Mouse (Mus musculus) left cerebral cortex, adult 2 months (tissue): ENCODE data around the gene Acadsb. TPM values are rescaled to one million over a fixed set of nuclear protein-coding genes. Genes with fewer than 3 reads are reported as not detected.

Experiments used
- DNase-seq, 2 experiments: peaks; one replicate each; pipeline ENCODE4 v3.0.0; 2021 to 2022; ENCODE audit warnings: low spot score in 2 of 2, mixed read lengths in 1 of 2; ENCODE audit errors: extremely low spot score in 1 of 2
- H3K27ac ChIP-seq: fragments of 200-600 bp; 2 replicates; pipeline ENCODE4 v1.8.1; 2022
- H3K4me3 ChIP-seq: fragments of 200-600 bp; 2 replicates; pipeline ENCODE4 v1.8.1; 2022
- CTCF ChIP-seq: fragments of 200-600 bp; IDR thresholded peaks from 2 replicates; pipeline ENCODE4 v1.8.1; 2022; ENCODE audit warnings: antibody characterized with exemption, mild to moderate bottlenecking, moderate library complexity
- intact Hi-C: fragments of 180-260 bp; cut with DNase I; formaldehyde crosslinking; loops from one replicate; pipeline ENCODE4 v1.15.1; 2025
- total RNA-seq, 2 experiments: library from RNA; stranded (reverse); gene quantifications; 2 replicates each; pipeline ENCODE4 v1.2.3; 2021

The Acadsb gene
- total RNA-seq, 2 experiments from 2014 or later: 84.8 to 89.9 TPM

DNA sequence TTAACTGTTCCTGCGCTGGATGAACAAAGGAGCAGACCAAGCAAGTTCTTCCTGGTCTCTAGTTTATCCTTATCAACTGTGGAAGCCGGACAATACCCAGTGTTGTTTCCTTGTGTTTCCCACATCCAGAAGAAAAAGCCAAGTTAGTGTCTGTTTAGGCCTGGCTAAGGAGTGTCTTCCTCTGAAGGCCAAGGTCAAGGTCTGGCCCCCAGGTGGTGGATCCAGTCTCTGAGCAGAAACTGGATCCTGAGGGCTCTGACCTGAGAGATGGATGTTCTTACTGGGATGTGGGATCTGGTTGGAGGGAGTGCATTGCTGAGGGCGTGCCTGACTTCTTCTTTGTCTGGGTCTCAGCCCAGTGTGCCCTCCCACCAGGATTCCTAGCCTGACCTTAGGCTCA is 55.3 kb downstream of the Acadsb start:
- no peak for TF ChIP-seq CTCF
- intact Hi-C loops: no loop called here
- no peak overlapping the region for H3K4me3 ChIP-seq
- no peak overlapping the region for H3K27ac ChIP-seq
- DNase-seq: no peak

DNA sequence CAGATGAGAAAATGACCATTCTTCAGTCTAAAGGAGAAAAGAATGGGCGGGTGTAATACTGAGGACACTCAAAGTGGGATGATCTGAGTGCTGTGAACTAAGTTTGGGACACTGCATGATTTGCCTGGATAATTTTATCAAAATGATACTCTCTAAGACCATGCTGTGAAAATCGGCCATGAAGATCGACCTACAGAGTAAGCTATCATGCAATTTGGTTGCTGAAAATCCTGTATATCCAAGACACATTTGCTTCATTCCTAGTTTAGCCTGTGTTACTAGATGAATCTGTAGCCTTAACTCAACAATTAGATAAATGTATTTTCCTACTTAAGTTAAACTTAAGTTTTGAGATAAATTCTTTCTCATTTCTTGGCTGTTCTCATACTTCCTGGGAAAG is 56.9 kb downstream of the Acadsb start:
- Histone ChIP-seq H3K27ac (no peak overlapping the region), H3K4me3 (no peak overlapping the region)
- no peak for DNase-seq
- no peak for TF ChIP-seq CTCF
- intact Hi-C loops: no loop called here

DNA sequence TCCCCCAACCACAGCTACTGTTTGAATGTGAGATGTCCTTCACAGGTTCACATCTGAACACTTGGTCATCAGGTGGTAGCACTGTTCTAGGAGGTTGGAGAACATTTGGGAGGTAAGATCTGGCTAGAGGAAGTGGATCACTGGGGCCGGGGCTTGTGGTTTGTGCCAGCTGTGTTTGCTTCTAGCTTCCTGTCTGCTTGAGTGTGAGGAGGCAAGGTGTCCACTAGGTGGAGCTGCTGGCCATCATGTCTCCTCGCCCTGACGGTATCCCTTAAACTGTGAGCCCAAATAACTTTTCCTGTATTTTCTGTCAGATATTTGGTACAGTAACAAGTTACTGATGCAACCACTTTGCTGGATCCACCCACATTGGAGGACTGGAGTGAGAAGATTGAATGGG is 59.1 kb downstream of the Acadsb start:
- intact Hi-C loops: no loop called here
- no peak for DNase-seq
- peak; percentile 4 for TF ChIP-seq CTCF
- H3K4me3 ChIP-seq: no peak overlapping the region
- H3K27ac ChIP-seq: no peak overlapping the region

DNA sequence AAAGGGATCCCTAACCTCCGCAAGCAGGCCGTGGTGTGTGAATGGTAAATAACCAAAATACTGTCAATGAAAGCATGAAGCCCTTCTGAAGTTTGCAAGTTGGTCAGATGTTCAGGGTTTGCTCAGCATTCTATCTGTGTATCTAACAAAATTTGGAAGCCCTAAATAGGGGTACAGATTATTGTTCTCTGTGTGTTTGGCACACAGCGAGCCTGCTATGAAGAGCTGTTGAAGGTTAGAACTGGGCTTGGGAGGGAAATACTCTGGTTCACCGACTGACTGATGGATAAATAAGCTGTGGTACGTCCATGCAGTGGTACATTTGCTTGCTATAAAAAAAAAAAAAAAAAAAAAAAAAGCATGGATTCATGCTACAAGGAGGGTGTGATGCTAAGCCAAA is 61.1 kb downstream of the Acadsb start:
- no peak for TF ChIP-seq CTCF
- H3K4me3 ChIP-seq: no peak overlapping the region
- H3K27ac ChIP-seq: no peak overlapping the region
- intact Hi-C loops: no loop called here
- no peak for DNase-seq

DNA sequence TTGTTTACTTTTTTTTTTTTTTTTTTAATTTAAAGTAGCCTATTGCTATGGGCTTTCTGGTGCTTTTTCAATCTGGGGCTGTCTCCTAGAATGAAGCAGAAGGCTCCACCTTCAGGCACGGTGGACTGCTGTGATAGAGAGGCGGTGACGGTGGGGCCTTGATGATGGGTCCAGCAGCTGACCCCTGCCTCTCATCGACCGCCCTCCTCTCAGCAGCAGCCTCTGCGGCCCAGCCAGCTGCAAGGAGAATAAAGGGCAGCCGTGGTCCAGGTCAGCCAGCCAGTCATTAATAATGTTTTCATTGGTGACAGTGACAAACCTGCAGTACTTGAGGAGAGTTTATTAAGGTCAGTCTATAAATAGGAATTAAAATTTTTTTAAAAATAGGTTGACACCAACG is 66.7 kb downstream of the Acadsb start:
- no peak for DNase-seq
- intact Hi-C loops: no loop called here
- no peak overlapping the region for H3K27ac ChIP-seq
- no peak for TF ChIP-seq CTCF
- H3K4me3 ChIP-seq: no peak overlapping the region

DNA sequence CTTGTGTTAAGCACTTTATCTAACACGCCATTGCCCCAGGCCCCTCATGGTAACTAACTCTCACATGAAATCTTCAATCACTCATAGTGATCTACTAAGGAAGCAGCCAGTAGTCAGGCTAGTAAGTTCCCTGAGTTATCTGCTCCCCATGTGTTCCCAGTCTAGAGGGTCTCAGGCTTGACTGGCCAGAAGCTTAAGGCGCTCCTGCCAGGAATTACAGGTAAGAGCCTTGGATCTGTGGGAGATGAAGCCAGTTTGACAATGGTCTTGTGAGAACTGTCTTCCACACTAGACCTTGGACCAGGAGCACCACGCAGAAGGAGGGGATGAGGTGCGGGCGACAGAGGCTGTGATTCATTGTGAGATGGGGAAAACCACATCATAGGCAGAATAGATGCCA is 68.0 kb downstream of the Acadsb start:
- no peak for TF ChIP-seq CTCF
- intact Hi-C loops: no loop called here
- H3K4me3 ChIP-seq: no peak overlapping the region
- H3K27ac ChIP-seq: no peak overlapping the region
- no peak for DNase-seq

Other genes with a start within 250 kb of the Acadsb start
- not detected for gene 5430419D17Rik, start 236.2 kb upstream of the Acadsb start, total RNA-seq
- under 1 TPM in 1 of 2 experiments, not detected in 1; 0.26 TPM for gene Cuzd1, start 88.3 kb upstream of the Acadsb start, total RNA-seq
- gene Fam24b, start 81.1 kb upstream of the Acadsb start, total RNA-seq: not detected
- not detected for gene Fam24a, start 76.7 kb upstream of the Acadsb start, total RNA-seq
- 10 to 100 TPM; 24.8 to 28.8 TPM for gene 2310057M21Rik, start 47.8 kb upstream of the Acadsb start, total RNA-seq
- 10 to 100 TPM; 53.4 to 54.2 TPM for gene Pstk, start 39.5 kb upstream of the Acadsb start, total RNA-seq
- 10 to 100 TPM; 49.3 to 49.5 TPM for gene Ikzf5, start 80 bp upstream of the Acadsb start, total RNA-seq
- not detected for gene Hmx3, start 132.3 kb downstream of the Acadsb start, total RNA-seq
- gene Hmx2, start 138.2 kb downstream of the Acadsb start, total RNA-seq: not detected
- gene Bub3, start 149.6 kb downstream of the Acadsb start, total RNA-seq: 10 to 100 TPM; 59.6 to 62.2 TPM